Mouse (Mus musculus) bone marrow, adult 2 months (tissue): Measurements from ENCODE around the gene Clec4a4. TPM values are rescaled to one million over a fixed set of nuclear protein-coding genes. Genes with fewer than 3 reads are reported as not detected.
"Not testable (repeated sequence)": the region's sequence is repeated elsewhere in the genome, so short reads cannot be mapped to it uniquely, and the experiment has no call there.

ENCODE experiments used
- H3K27ac ChIP-seq: fragments of 200-500 bp; 2 replicates; pipeline ENCODE4 v1.5.1; 2012; ENCODE audit warnings: low read depth, mild to moderate bottlenecking, control low read depth, inconsistent platforms, low read length; ENCODE audit not compliant: control insufficient read depth, poor library complexity, insufficient read depth
- H3K4me1 ChIP-seq: fragments of 200-500 bp; 2 replicates; pipeline ENCODE4 v1.6.1; 2011; ENCODE audit warnings: low read length; ENCODE audit not compliant: control insufficient read depth, insufficient read depth
- H3K4me3 ChIP-seq: fragments of 200-500 bp; replicated peaks from 2 replicates; pipeline ENCODE3; 2011; ENCODE audit warnings: mild to moderate bottlenecking, low read depth, low read length, control low read depth; ENCODE audit not compliant: control insufficient read depth
- CTCF ChIP-seq: fragments of 200-500 bp; IDR thresholded peaks from 2 replicates; pipeline ENCODE4 v1.5.1; 2011; ENCODE audit warnings: low read length, control low read depth; ENCODE audit not compliant: control insufficient read depth, insufficient read depth
- POLR2A ChIP-seq: fragments of 200-500 bp; IDR thresholded peaks from 2 replicates; pipeline ENCODE4 v1.6.1; 2011; ENCODE audit warnings: low read depth, mild to moderate bottlenecking, control low read depth, low read length, borderline replicate concordance; ENCODE audit not compliant: control insufficient read depth
- WGBS: fragments of 180-500 bp; shearing (Covaris S2); methylation state at CpG from one replicate; pipeline ENCODE4 v1.1.7; 2018; 5-methylcytosine and 5-hydroxymethylcytosine counted together
- polyA plus RNA-seq: library from polyadenylated mRNA; stranded (reverse); fragments of >200 nt; gene quantifications from 2 replicates; pipeline ENCODE4 v1.2.4, GENCODE M21; 2011; ENCODE audit warnings: low replicate concordance; ENCODE audit not compliant: missing spikeins, insufficient read depth, insufficient read length

Gene Clec4a4
- not detected in 2 replicates for polyA plus RNA-seq

DNA sequence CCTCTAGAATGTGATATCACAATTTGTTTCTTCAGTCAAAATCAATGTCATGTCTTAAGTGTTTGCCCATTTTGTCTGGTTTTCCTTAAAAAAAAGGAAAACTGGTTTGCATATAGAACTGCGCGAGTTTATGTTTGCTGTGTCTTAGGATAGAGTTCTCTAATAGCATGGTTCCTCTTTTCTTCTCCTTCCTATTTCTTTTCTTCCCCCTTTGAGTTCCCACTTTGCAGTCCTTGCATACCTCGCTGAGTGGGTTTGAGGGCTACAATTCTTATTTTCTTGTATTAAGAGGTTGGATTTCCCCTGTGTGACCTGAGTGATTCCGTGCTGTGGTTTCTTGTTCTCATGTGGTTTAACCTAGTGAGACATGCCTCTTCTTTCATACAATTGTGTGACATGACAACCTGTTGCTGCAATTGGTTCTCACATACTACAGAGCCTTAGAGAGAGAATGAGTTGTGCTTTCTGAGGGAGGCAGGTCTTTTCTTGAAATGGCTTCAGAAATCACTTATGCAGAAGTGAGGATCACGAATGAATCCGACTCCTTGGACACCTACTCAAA is at the start of gene Clec4a4:
Gene Clec4a4 (plus strand): TSS at position 492 of the 562 bp plus-strand sequence.
- no peaks in the 10 kb centered on the region; the same call in 1 of the 2 replicates for H3K4me1 ChIP-seq
- peak within 1 kb of the TSS; percentile 18 for H3K4me3 ChIP-seq
- TF ChIP-seq CTCF = no peak
- no peak for TF ChIP-seq POLR2A
- WGBS = 28% methylated on average over 6 of the region's 6 CpGs
- H3K27ac ChIP-seq = no peak within 1 kb of the TSS

- Histone ChIP-seq H3K4me1 (no peaks in the 10 kb centered on the region; the same call in 1 of the 2 replicates), H3K4me3 (no peak overlapping the region), H3K27ac (no peak overlapping the region)
- no peak for TF ChIP-seq CTCF
- no peak for TF ChIP-seq POLR2A
- 36% methylated on average over 2 of the region's 2 CpGs for WGBS
These were observed 43.4 kb upstream of the Clec4a4 start for GRCm38 (mm10) chr6:122946760-122947159.

GRCm38 (mm10) chr6:122952401-122952800 is 37.8 kb upstream of the Clec4a4 start, which contains the start of gene Clec4a3:
Gene Clec4a3, plus strand, starts transcription at chr6:122952515.
- 6% methylated on average over 8 of the region's 8 CpGs for WGBS
- TF ChIP-seq POLR2A (no peak), CTCF (no peak)
- Histone ChIP-seq H3K27ac (peak within 1 kb of the TSS; percentile 26), H3K4me1 (peaks cover 1% of the 10 kb centered on the region; the same call in 1 of the 2 replicates), H3K4me3 (peak within 1 kb of the TSS; percentile 19)

- Histone ChIP-seq H3K27ac (no peak overlapping the region), H3K4me3 (no peak overlapping the region), H3K4me1 (no peaks in the 10 kb centered on the region)
- WGBS = 50% methylated on average over 2 of the region's 2 CpGs
- TF ChIP-seq POLR2A (no peak), CTCF (peak; percentile 35; the same call in 1 of the 2 replicates)
These were observed 25.6 kb upstream of the Clec4a4 start for GRCm38 (mm10) chr6:122964562-122964961.

GRCm38 (mm10) chr6:122969048-122969447 is 21.1 kb upstream of the Clec4a4 start:
- WGBS = 69% methylated on average over 2 of the region's 2 CpGs
- no peaks in the 10 kb centered on the region for H3K4me1 ChIP-seq
- H3K27ac ChIP-seq = no peak overlapping the region
- no peak overlapping the region for H3K4me3 ChIP-seq
- TF ChIP-seq POLR2A = no peak
- TF ChIP-seq CTCF = no peak

DNA sequence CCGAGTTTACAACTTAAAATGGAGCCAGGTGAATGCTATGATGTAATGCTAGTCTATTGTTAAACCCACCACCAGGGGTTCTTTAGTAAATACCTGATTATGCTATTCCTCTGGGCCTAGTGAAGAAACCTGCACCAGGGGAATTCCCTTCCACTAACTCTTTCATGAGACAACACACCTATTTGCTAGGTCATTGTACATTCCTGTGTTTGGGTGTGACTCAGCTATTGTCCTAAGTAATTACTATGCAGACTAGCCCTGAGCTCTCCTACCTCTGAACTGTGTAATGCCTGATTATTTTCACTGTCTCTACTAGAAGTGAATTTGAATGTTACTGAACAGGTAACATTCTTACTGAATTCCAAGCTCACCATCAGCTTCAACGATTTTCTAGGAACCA is 14.5 kb downstream of the Clec4a4 start:
- not testable (repeated sequence) for H3K27ac ChIP-seq, H3K4me3 ChIP-seq, H3K4me1 ChIP-seq
- WGBS = 76% methylated on average over 2 of the region's 2 CpGs

DNA sequence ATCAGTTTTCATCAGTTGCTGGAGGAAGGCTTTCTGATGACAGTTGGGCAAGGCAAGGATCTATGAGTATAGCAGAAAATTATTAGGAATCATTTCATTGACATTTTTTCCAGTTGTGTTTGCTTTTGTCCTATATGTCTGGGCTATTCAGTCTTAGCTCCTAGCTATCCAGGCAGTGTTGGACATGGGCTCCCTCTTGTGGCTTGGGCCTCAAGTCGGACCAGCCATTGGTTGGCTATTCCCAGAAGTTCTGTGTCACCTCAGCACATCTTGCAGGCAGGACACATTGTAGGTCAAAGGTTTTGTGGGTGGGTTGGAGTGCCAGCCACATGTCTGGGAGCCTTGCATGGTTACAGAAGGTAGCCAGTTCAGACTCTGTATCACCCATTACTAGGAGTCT is 15.4 kb downstream of the Clec4a4 start:
- Histone ChIP-seq H3K27ac (no peak overlapping the region), H3K4me3 (no peak overlapping the region), H3K4me1 (no peaks in the 10 kb centered on the region)
- WGBS = 41% methylated on average over 1 of the region's 1 CpGs
- no peak for TF ChIP-seq POLR2A
- peak; percentile 66 for TF ChIP-seq CTCF

DNA sequence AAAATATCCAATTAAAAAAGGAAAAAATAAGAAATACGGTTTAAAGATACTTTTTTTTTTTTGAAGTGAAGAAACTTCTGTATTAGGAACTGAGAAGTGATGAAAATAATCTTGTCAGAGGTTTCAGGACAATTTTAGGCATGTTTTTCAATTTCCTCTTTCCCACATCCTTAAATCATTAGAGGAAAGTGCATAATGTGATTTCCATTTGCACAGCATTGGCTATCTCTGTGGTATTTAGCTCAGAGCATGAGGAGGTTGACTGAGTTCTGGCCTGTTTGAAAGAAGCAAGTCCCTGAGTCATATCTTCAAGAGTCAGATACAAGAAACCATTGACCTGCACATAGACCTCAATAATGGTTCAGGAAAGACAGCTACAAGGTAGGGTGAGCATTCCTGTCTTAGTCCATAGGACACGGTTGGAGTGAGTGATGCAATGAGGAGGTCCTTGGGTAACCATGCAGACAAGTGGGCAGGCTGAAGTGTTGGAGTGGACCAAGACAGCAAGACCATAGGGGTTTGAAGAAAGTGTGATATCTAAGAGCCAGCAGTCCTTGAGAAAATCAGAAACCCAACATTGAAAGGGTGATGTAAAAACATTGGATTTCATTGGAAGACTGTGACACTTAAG is 59.7 kb downstream of the Clec4a4 start, which contains the start of gene Clec4b1:
Gene Clec4b1 (plus strand): TSS at position 221 of the 631 bp plus-strand sequence.
- TF ChIP-seq POLR2A (no peak), CTCF (no peak)
- Histone ChIP-seq H3K4me1 (no peaks in the 10 kb centered on the region; the same call in 1 of the 2 replicates), H3K4me3 (no peak within 1 kb of the TSS), H3K27ac (no peak within 1 kb of the TSS; the same call in 1 of the 2 replicates)
- WGBS = 46% methylated on average over 2 of the region's 2 CpGs

Other genes with a start within 250 kb of the Clec4a4 start
- gene Slc2a3, start 188.7 kb upstream of the Clec4a4 start, polyA plus RNA-seq = 45.2 and 88.2 TPM in 2 replicates
- gene Foxj2, start 170.5 kb upstream of the Clec4a4 start, polyA plus RNA-seq = 9.6 and 18.0 TPM in 2 replicates
- 0.31 and 0.35 TPM in 2 replicates for gene C3ar1, start 134.2 kb upstream of the Clec4a4 start, polyA plus RNA-seq
- gene Necap1, start 115.9 kb upstream of the Clec4a4 start, polyA plus RNA-seq = 7.4 and 8.9 TPM in 2 replicates
- 16.5 and 26.6 TPM in 2 replicates for gene Clec4a1, start 68.5 kb upstream of the Clec4a4 start, polyA plus RNA-seq
- 3.1 and 7.9 TPM in 2 replicates for gene Clec4a3, start 37.9 kb upstream of the Clec4a4 start, polyA plus RNA-seq
- 6.3 and 9.0 TPM in 2 replicates for gene Clec4b1, start 59.6 kb downstream of the Clec4a4 start, polyA plus RNA-seq
- 24.0 and 73.2 TPM in 2 replicates for gene Clec4a2, start 116.1 kb downstream of the Clec4a4 start, polyA plus RNA-seq
- 1.3 and 1.7 TPM in 2 replicates for gene Clec4b2, start 182.5 kb downstream of the Clec4a4 start, polyA plus RNA-seq
- 4.5 TPM in 1 of 2 replicates, not detected in the other for gene Clec4n, start 239.5 kb downstream of the Clec4a4 start, polyA plus RNA-seq